Mouse (Mus musculus) limb, embryonic 10.5 days (tissue): ENCODE measurements around the gene 1700102P08Rik. TPM values are rescaled to one million over a fixed set of nuclear protein-coding genes. Genes with fewer than 3 reads are reported as not detected.

ENCODE experiments used
- DNase-seq: peaks from one replicate; pipeline ENCODE4 v3.0.0-alpha.2; 2017; ENCODE audit warnings: low spot score
- H3K27ac ChIP-seq: fragments of 300-500 bp; sonication (generic); 2 replicates; pipeline ENCODE4 v1.5.1; 2016; ENCODE audit warnings: mild to moderate bottlenecking
- H3K27me3 ChIP-seq: fragments of 300-500 bp; sonication (generic); 2 replicates; pipeline ENCODE4 v1.6.1; 2016; ENCODE audit warnings: low read depth, mild to moderate bottlenecking; ENCODE audit not compliant: poor library complexity, severe bottlenecking
- H3K36me3 ChIP-seq: fragments of 300-500 bp; sonication (generic); 2 replicates; pipeline ENCODE4 v1.6.1; 2016; ENCODE audit warnings: mild to moderate bottlenecking, moderate library complexity
- H3K4me1 ChIP-seq: fragments of 300-500 bp; sonication (generic); 2 replicates; pipeline ENCODE4 v1.6.1; 2016
- H3K4me3 ChIP-seq: fragments of 300-500 bp; sonication (generic); 2 replicates; pipeline ENCODE4 v1.5.1; 2016; ENCODE audit warnings: mild to moderate bottlenecking, moderate library complexity
- H3K9me3 ChIP-seq: fragments of 300-500 bp; sonication (generic); replicated peaks from 2 replicates; pipeline ENCODE4 v1.6.1; 2016; ENCODE audit warnings: mild to moderate bottlenecking
- WGBS: fragments of 180-500 bp; shearing (Covaris S2); methylation state at CpG from one replicate; pipeline ENCODE4 v1.1.7; 2016; 5-methylcytosine and 5-hydroxymethylcytosine counted together
- polyA plus RNA-seq: library from polyadenylated mRNA; unstranded; fragments of >200 nt; fragmentation: Nextera tagmentation; extraction: Ambion mirVana; gene quantifications from 2 replicates; pipeline ENCODE4 v1.2.1, GENCODE M21; 2016

Gene 1700102P08Rik
- 0.69 and 0.98 TPM in 2 replicates for polyA plus RNA-seq

- Histone ChIP-seq H3K4me1 (peaks cover 4% of the 10 kb centered on the region; the same call in 1 of the 2 replicates), H3K27ac (no peak within 1 kb of the TSS), H3K9me3 (no peaks in the 10 kb centered on the region), H3K36me3 (peaks cover 68% of the 10 kb centered on the region), H3K4me3 (no peak within 1 kb of the TSS), H3K27me3 (no peaks in the 10 kb centered on the region)
- WGBS = 69% methylated on average over 18 of the region's 18 CpGs
- DNase-seq = no peak
These were observed at the start of gene 1700102P08Rik for GRCm38 (mm10) chr9:108392676-108393075. Gene 1700102P08Rik, plus strand, starts transcription at chr9:108392805.

- H3K27me3 ChIP-seq = no peaks in the 10 kb centered on the region
- H3K4me3 ChIP-seq = no peak overlapping the region
- no peak overlapping the region for H3K27ac ChIP-seq
- WGBS = 93% methylated on average over 3 of the region's 3 CpGs
- no peaks in the 10 kb centered on the region for H3K9me3 ChIP-seq
- peaks cover 7% of the 10 kb centered on the region; the same call in 1 of the 2 replicates for H3K36me3 ChIP-seq
- H3K4me1 ChIP-seq = peaks cover 33% of the 10 kb centered on the region
- no peak for DNase-seq
These were observed 49.3 kb upstream of the 1700102P08Rik start for GRCm38 (mm10) chr9:108343331-108343730.

GRCm38 (mm10) chr9:108343835-108344234 lies 48.8 kb upstream of the 1700102P08Rik start:
- H3K27ac ChIP-seq = no peak overlapping the region
- no peak overlapping the region for H3K4me3 ChIP-seq
- 93% methylated on average over 1 of the region's 1 CpGs for WGBS

GRCm38 (mm10) chr9:108344471-108344870 lies 48.1 kb upstream of the 1700102P08Rik start:
- WGBS = 89% methylated on average over 4 of the region's 4 CpGs
- Histone ChIP-seq H3K4me3 (no peak overlapping the region), H3K36me3 (peaks cover 7% of the 10 kb centered on the region), H3K4me1 (peaks cover 37% of the 10 kb centered on the region), H3K9me3 (no peaks in the 10 kb centered on the region), H3K27ac (no peak overlapping the region), H3K27me3 (no peaks in the 10 kb centered on the region)
- DNase-seq = no peak

More at GRCm38 (mm10) chr9:108343835-108344234, 48.8 kb upstream of the 1700102P08Rik start:
- H3K4me1 ChIP-seq = peaks cover 34% of the 10 kb centered on the region
- no peaks in the 10 kb centered on the region for H3K9me3 ChIP-seq
- DNase-seq = no peak
- no peaks in the 10 kb centered on the region for H3K27me3 ChIP-seq
- H3K36me3 ChIP-seq = peaks cover 4% of the 10 kb centered on the region; the same call in 1 of the 2 replicates

- WGBS = 11% methylated on average over 11 of the region's 11 CpGs
- no peak for DNase-seq
- Histone ChIP-seq H3K27me3 (no peaks in the 10 kb centered on the region), H3K4me3 (peak overlapping the region; percentile 91), H3K4me1 (peaks cover 20% of the 10 kb centered on the region), H3K36me3 (peaks cover 26% of the 10 kb centered on the region), H3K27ac (peak overlapping the region; percentile 94), H3K9me3 (no peaks in the 10 kb centered on the region)
These were observed 45.6 kb upstream of the 1700102P08Rik start for GRCm38 (mm10) chr9:108347024-108347423.

GRCm38 (mm10) chr9:108347540-108348289 lies 44.9 kb upstream of the 1700102P08Rik start, which contains the start of gene Usp4:
Gene Usp4, plus strand, starts transcription at chr9:108347853.
- Histone ChIP-seq H3K36me3 (peaks cover 33% of the 10 kb centered on the region), H3K27me3 (no peaks in the 10 kb centered on the region), H3K27ac (peak within 1 kb of the TSS; percentile 94), H3K4me3 (peak within 1 kb of the TSS; percentile 91), H3K4me1 (peaks cover 14% of the 10 kb centered on the region), H3K9me3 (no peaks in the 10 kb centered on the region)
- under 1% methylated on average over 75 of the region's 75 CpGs for WGBS
- peak; percentile 94 for DNase-seq

GRCm38 (mm10) chr9:108348290-108348680 lies 44.3 kb upstream of the 1700102P08Rik start:
- peak overlapping the region; percentile 91 for H3K4me3 ChIP-seq
- WGBS = 9% methylated on average over 14 of the region's 14 CpGs
- no peak for DNase-seq
- peak overlapping the region; percentile 94; the same call in 1 of the 2 replicates for H3K27ac ChIP-seq
- no peaks in the 10 kb centered on the region for H3K9me3 ChIP-seq
- no peaks in the 10 kb centered on the region for H3K27me3 ChIP-seq
- H3K4me1 ChIP-seq = peaks cover 14% of the 10 kb centered on the region
- H3K36me3 ChIP-seq = peaks cover 39% of the 10 kb centered on the region

GRCm38 (mm10) chr9:108349727-108350126 lies 42.9 kb upstream of the 1700102P08Rik start:
- H3K36me3 ChIP-seq = peaks cover 53% of the 10 kb centered on the region
- no peaks in the 10 kb centered on the region for H3K27me3 ChIP-seq
- WGBS = 96% methylated on average over 4 of the region's 4 CpGs
- peaks cover 14% of the 10 kb centered on the region for H3K4me1 ChIP-seq
- H3K27ac ChIP-seq = no peak overlapping the region
- H3K4me3 ChIP-seq = no peak overlapping the region
- H3K9me3 ChIP-seq = no peaks in the 10 kb centered on the region
- no peak for DNase-seq

GRCm38 (mm10) chr9:108378234-108378633 lies 14.4 kb upstream of the 1700102P08Rik start:
- Histone ChIP-seq H3K9me3 (no peaks in the 10 kb centered on the region), H3K4me3 (no peak overlapping the region), H3K27ac (no peak overlapping the region), H3K27me3 (no peaks in the 10 kb centered on the region), H3K36me3 (peaks cover 95% of the 10 kb centered on the region), H3K4me1 (no peaks in the 10 kb centered on the region)
- 92% methylated on average over 9 of the region's 9 CpGs for WGBS
- no peak for DNase-seq

GRCm38 (mm10) chr9:108378736-108379135 lies 13.9 kb upstream of the 1700102P08Rik start:
- Histone ChIP-seq H3K4me1 (no peaks in the 10 kb centered on the region), H3K4me3 (no peak overlapping the region), H3K36me3 (peaks cover 95% of the 10 kb centered on the region), H3K9me3 (no peaks in the 10 kb centered on the region), H3K27ac (no peak overlapping the region), H3K27me3 (no peaks in the 10 kb centered on the region)
- DNase-seq = no peak
- WGBS = 96% methylated on average over 5 of the region's 5 CpGs

- no peak overlapping the region for H3K4me3 ChIP-seq
- H3K27me3 ChIP-seq = no peaks in the 10 kb centered on the region
- peaks cover 95% of the 10 kb centered on the region for H3K36me3 ChIP-seq
- H3K27ac ChIP-seq = no peak overlapping the region
- H3K9me3 ChIP-seq = no peaks in the 10 kb centered on the region
- WGBS = 98% methylated on average over 4 of the region's 4 CpGs
- H3K4me1 ChIP-seq = no peaks in the 10 kb centered on the region
- no peak for DNase-seq
These were observed 13.3 kb upstream of the 1700102P08Rik start for GRCm38 (mm10) chr9:108379294-108379693.

GRCm38 (mm10) chr9:108381382-108381781 lies 11.2 kb upstream of the 1700102P08Rik start:
- Histone ChIP-seq H3K36me3 (peaks cover 95% of the 10 kb centered on the region), H3K9me3 (no peaks in the 10 kb centered on the region), H3K27me3 (no peaks in the 10 kb centered on the region), H3K4me1 (no peaks in the 10 kb centered on the region), H3K27ac (no peak overlapping the region), H3K4me3 (no peak overlapping the region)
- 95% methylated on average over 9 of the region's 9 CpGs for WGBS
- no peak for DNase-seq

- Histone ChIP-seq H3K9me3 (no peaks in the 10 kb centered on the region), H3K36me3 (peaks cover 95% of the 10 kb centered on the region), H3K27ac (no peak overlapping the region), H3K4me3 (no peak overlapping the region), H3K27me3 (no peaks in the 10 kb centered on the region), H3K4me1 (no peaks in the 10 kb centered on the region)
- DNase-seq = no peak
- WGBS = 69% methylated on average over 7 of the region's 7 CpGs
These were observed 7.6 kb upstream of the 1700102P08Rik start for GRCm38 (mm10) chr9:108385006-108385405.
